Mouse (Mus musculus): ENCODE measurements around the gene Bmp5. TPM values are rescaled to one million over a fixed set of nuclear protein-coding genes. Genes with fewer than 3 reads are reported as not detected.

Gene Bmp5
- total and polyA plus RNA-seq, 3 experiments = not detected

DNA sequence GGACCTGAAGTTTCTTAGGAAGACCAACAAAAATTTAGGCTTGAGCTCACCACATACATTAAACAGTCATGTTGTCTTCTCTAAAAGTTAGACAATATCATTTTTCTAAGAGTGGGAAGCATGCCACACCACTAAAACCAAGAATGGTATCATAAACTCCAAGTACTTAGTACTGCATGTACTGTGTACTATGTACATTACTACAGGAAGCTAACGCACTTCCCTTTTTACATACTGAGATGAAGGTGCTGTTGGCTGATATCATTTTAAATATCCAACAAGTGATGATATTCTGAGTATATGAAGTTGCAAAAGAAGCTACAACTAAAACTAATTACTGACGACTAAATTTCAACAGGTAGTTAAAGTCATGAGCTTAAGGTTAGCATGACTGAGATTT lies 13.6 kb upstream of the Bmp5 start:
- Histone ChIP-seq H3K27me3 (replicated peaks) (no peaks in the 10 kb centered on the region), H3K79me2 (replicated peaks; ENCODE audit: control insufficient read depth, extremely low read depth, insufficient read depth, poor library complexity, severe bottlenecking) (no peaks in the 10 kb centered on the region), H3K9ac (ENCODE audit: insufficient read depth, low read depth) (no peak overlapping the region), H3K4me1 (ENCODE audit: control insufficient read depth in 1 of 2, insufficient read depth in 2 of 2) (peaks cover 0 to under 1% of the 10 kb centered on the region in 2 experiments; a peak in 1 of 4 replicates), H3K4me2 (ENCODE audit: insufficient read depth, low read depth, poor library complexity, severe bottlenecking) (no peak overlapping the region), H3K4me3 (replicated peaks in 1 of 3; ENCODE audit: low read depth in 2 of 3, low read length in 2 of 3, poor library complexity in 1 of 3) (no peak overlapping the region), H3K27ac (ENCODE audit: insufficient read depth, low read depth) (no peak overlapping the region), H3K9me3 (replicated peaks; ENCODE audit: low read length) (no peaks in the 10 kb centered on the region), H3K36me3 (replicated peaks in 1 of 2; ENCODE audit: control insufficient read depth in 1 of 2, insufficient read depth in 1 of 2, low read length in 1 of 2) (no peaks in the 10 kb centered on the region)
- in situ Hi-C loops (cut with MboI; ENCODE audit: low pct_ligation_motif_present, low pct_unique_long_range_greater_than_20kb, low sequenced_read_pairs) = loop anchor here (25.0 kb wide), 2 partner anchors 376 to 476 kb away; no protein-coding TSS in a partner anchor
- no peak for DNase-seq (ENCODE audit: extremely low read depth)
- TF ChIP-seq UBTF (IDR thresholded peaks at IDR 0.05; ENCODE audit: low read depth, low read length) = no peak
- TF ChIP-seq JUN (IDR thresholded peaks at IDR 0.05; ENCODE audit: insufficient read depth, low read depth, low read length) = no peak
- TF ChIP-seq ZKSCAN1 (IDR thresholded peaks at IDR 0.05; ENCODE audit: borderline replicate concordance, low read depth, low read length) = no peak
- TF ChIP-seq BHLHE40 (IDR thresholded peaks at IDR 0.05; ENCODE audit: low read depth, low read length) = no peak
- no peak for TF ChIP-seq NELFE (IDR thresholded peaks at IDR 0.05; ENCODE audit: low read depth, low read length)
- no peak for TF ChIP-seq MAX (IDR thresholded peaks at IDR 0.05; ENCODE audit: low read length)
- TF ChIP-seq NRF1 (IDR thresholded peaks at IDR 0.05; ENCODE audit: low read depth, low read length) = no peak
- no peak for TF ChIP-seq ELF1 (IDR thresholded peaks at IDR 0.05; ENCODE audit: low read depth, low read length)
- no peak for TF ChIP-seq E2F4 (IDR thresholded peaks at IDR 0.05; ENCODE audit: insufficient replicate concordance, low read depth, low read length)
- dilution Hi-C loops (cut with MboI; ENCODE audit: extremely low pct_ligation_motif_present, extremely low pct_unique_long_range_greater_than_20kb, low sequenced_read_pairs) = no loop called here

DNA sequence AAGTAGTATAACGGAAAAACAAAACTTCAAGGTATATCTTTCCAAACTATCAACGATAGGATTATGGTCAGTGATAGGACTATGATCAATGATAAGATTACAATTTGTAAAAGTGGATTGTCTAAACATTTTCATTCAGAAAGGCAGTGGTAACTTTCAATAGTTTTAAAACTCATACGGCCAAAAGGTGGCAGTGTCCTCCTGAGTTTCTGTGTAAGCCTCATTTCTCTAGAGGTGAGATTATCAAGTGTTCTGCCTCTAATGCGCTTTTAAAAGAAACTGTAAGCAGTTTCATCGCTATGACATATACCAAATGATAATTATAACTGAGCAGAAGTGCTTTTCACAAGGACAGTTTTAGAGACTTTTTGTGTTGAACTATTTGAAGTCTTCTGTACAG lies 12.7 kb upstream of the Bmp5 start:
- peak; percentile 37 for DNase-seq (ENCODE audit: extremely low read depth)
- H3K9ac ChIP-seq (ENCODE audit: insufficient read depth, low read depth) = no peak overlapping the region
- no peak overlapping the region for H3K27ac ChIP-seq (ENCODE audit: insufficient read depth, low read depth)
- no peaks in the 10 kb centered on the region for H3K27me3 ChIP-seq (replicated peaks)
- no peaks in the 10 kb centered on the region for H3K9me3 ChIP-seq (replicated peaks; ENCODE audit: low read length)
- dilution Hi-C loops (cut with MboI; ENCODE audit: extremely low pct_ligation_motif_present, extremely low pct_unique_long_range_greater_than_20kb, low sequenced_read_pairs) = no loop called here
- in situ Hi-C loops (cut with MboI; ENCODE audit: low pct_ligation_motif_present, low pct_unique_long_range_greater_than_20kb, low sequenced_read_pairs) = loop anchor here (25.0 kb wide), 2 partner anchors 375 to 475 kb away; no protein-coding TSS in a partner anchor
- H3K4me3 ChIP-seq (replicated peaks in 1 of 3; ENCODE audit: low read depth in 2 of 3, low read length in 2 of 3, poor library complexity in 1 of 3) = no peak overlapping the region
- H3K4me1 ChIP-seq (ENCODE audit: control insufficient read depth in 1 of 2, insufficient read depth in 2 of 2) = no peaks in the 10 kb centered on the region
- no peak for TF ChIP-seq MAFK (IDR thresholded peaks at IDR 0.05; ENCODE audit: insufficient replicate concordance, low read length)
- TF ChIP-seq MEF2A (IDR thresholded peaks at IDR 0.05; ENCODE audit: borderline replicate concordance, low read depth, low read length) = no peak
- TF ChIP-seq ELF1 (IDR thresholded peaks at IDR 0.05; ENCODE audit: low read depth, low read length) = no peak
- TF ChIP-seq ZKSCAN1 (IDR thresholded peaks at IDR 0.05; ENCODE audit: borderline replicate concordance, low read depth, low read length) = no peak
- TF ChIP-seq RAD21 (IDR thresholded peaks at IDR 0.05; ENCODE audit: low read depth, low read length) = peak; percentile 91
- TF ChIP-seq TCF12 (IDR thresholded peaks at IDR 0.05; ENCODE audit: low read depth, low read length) = no peak
- no peak for TF ChIP-seq MAX (IDR thresholded peaks at IDR 0.05; ENCODE audit: low read length)
- TF ChIP-seq SMC3 (IDR thresholded peaks at IDR 0.05; ENCODE audit: low read depth, low read length) = peak; percentile 76
- TF ChIP-seq IRF4 (IDR thresholded peaks at IDR 0.05; ENCODE audit: low read depth, low read length) = no peak
- peak; percentile 44; the same call in 1 of the 2 replicates for TF ChIP-seq ZC3H11A (IDR thresholded peaks at IDR 0.05; ENCODE audit: low read depth, low read length)
- no peak for TF ChIP-seq POLR2A (IDR thresholded peaks at IDR 0.05; ENCODE audit: low read depth, low read length)
- peak in 1 of 2 experiments; percentile 85; a peak in 2 of 4 replicates for TF ChIP-seq CTCF (conservative IDR thresholded peaks at IDR 0.05 in 1 of 2, IDR thresholded peaks at IDR 0.05 in 1 of 2; ENCODE audit: low read depth in 2 of 2, low read length in 2 of 2)
- no peaks in the 10 kb centered on the region for H3K36me3 ChIP-seq (replicated peaks in 1 of 2; ENCODE audit: control insufficient read depth in 1 of 2, insufficient read depth in 1 of 2, low read length in 1 of 2)
- H3K79me2 ChIP-seq (replicated peaks; ENCODE audit: control insufficient read depth, extremely low read depth, insufficient read depth, poor library complexity, severe bottlenecking) = no peaks in the 10 kb centered on the region
- H3K4me2 ChIP-seq (ENCODE audit: insufficient read depth, low read depth, poor library complexity, severe bottlenecking) = no peak overlapping the region

All from CH12.LX (cell line).